Mouse (Mus musculus): ENCODE data around the gene Kif5c.

Gene Kif5c

GRCm38 (mm10) chr2:49720343-49720742 lies 101.2 kb downstream of the Kif5c start:
- DNase-seq (ENCODE audit: low spot score): no peak

GRCm38 (mm10) chr2:49722331-49722730 lies 103.2 kb downstream of the Kif5c start:
- no peak for DNase-seq (ENCODE audit: low spot score)

GRCm38 (mm10) chr2:49722983-49723382 lies 103.9 kb downstream of the Kif5c start:
- no peak for DNase-seq (ENCODE audit: low spot score)

- no peak for DNase-seq (ENCODE audit: low spot score)
Measured at GRCm38 (mm10) chr2:49726672-49727071, 107.6 kb downstream of the Kif5c start.

GRCm38 (mm10) chr2:49727199-49727598 lies 108.1 kb downstream of the Kif5c start:
- peak; percentile 65 for DNase-seq (ENCODE audit: low spot score)

GRCm38 (mm10) chr2:49727686-49728085 lies 108.6 kb downstream of the Kif5c start:
- DNase-seq (ENCODE audit: low spot score): no peak

GRCm38 (mm10) chr2:49728896-49729610 lies 110.0 kb downstream of the Kif5c start:
- DNase-seq (ENCODE audit: low spot score): no peak

- no peak for DNase-seq (ENCODE audit: low spot score)
Measured at GRCm38 (mm10) chr2:49729611-49729969, 110.5 kb downstream of the Kif5c start.

GRCm38 (mm10) chr2:49730183-49730582 lies 111.1 kb downstream of the Kif5c start:
- DNase-seq (ENCODE audit: low spot score): no peak

GRCm38 (mm10) chr2:49732745-49733655 lies 113.9 kb downstream of the Kif5c start:
- no peak for DNase-seq (ENCODE audit: low spot score)

GRCm38 (mm10) chr2:49733656-49734008 lies 114.5 kb downstream of the Kif5c start:
- DNase-seq (ENCODE audit: low spot score): no peak

- DNase-seq (ENCODE audit: low spot score): no peak
Measured at GRCm38 (mm10) chr2:49734013-49734780, 115.1 kb downstream of the Kif5c start.

- no peak for DNase-seq (ENCODE audit: low spot score)
Measured at GRCm38 (mm10) chr2:49735386-49735785, 116.3 kb downstream of the Kif5c start.

- peak; percentile 37 for DNase-seq (ENCODE audit: low spot score)
Measured at GRCm38 (mm10) chr2:49739046-49739445, 119.9 kb downstream of the Kif5c start.

GRCm38 (mm10) chr2:49741026-49741425 lies 121.9 kb downstream of the Kif5c start:
- no peak for DNase-seq (ENCODE audit: low spot score)

- DNase-seq (ENCODE audit: low spot score): no peak
Measured at GRCm38 (mm10) chr2:49741895-49742734, 123.0 kb downstream of the Kif5c start.

GRCm38 (mm10) chr2:49742919-49743318 lies 123.8 kb downstream of the Kif5c start:
- no peak for DNase-seq (ENCODE audit: low spot score)

- no peak for DNase-seq (ENCODE audit: low spot score)
Measured at GRCm38 (mm10) chr2:49743775-49744174, 124.7 kb downstream of the Kif5c start.

GRCm38 (mm10) chr2:49744251-49745093 lies 125.4 kb downstream of the Kif5c start:
- DNase-seq (ENCODE audit: low spot score): no peak

GRCm38 (mm10) chr2:49745094-49745781 lies 126.1 kb downstream of the Kif5c start:
- no peak for DNase-seq (ENCODE audit: low spot score)
